Mouse (Mus musculus) brain, embryonic 14.5 days (tissue): ENCODE results near the gene Mbnl2.

Source experiments
- CTCF ChIP-seq: fragments of 200-500 bp; IDR thresholded peaks from 2 replicates; pipeline ENCODE4 v1.5.1; 2012; ENCODE audit warnings: inconsistent platforms, mild to moderate bottlenecking, moderate library complexity, borderline replicate concordance; ENCODE audit not compliant: insufficient read depth, insufficient read length; ENCODE audit errors: extremely low read depth
- POLR2A ChIP-seq: fragments of 200-500 bp; IDR thresholded peaks from 2 replicates; pipeline ENCODE4 v1.6.1; 2012; ENCODE audit warnings: mild to moderate bottlenecking, inconsistent platforms, borderline replicate concordance; ENCODE audit not compliant: poor library complexity, insufficient read depth, insufficient read length, severe bottlenecking; ENCODE audit errors: extremely low read depth

- TF ChIP-seq CTCF (no peak), POLR2A (no peak)
Measured at GRCm38 (mm10) chr14:120355742-120356440, 80.4 kb downstream of the Mbnl2 start.
